Mouse (Mus musculus) embryonic facial prominence, embryonic 13.5 days (tissue): ENCODE data around the gene Tekt4. TPM values are rescaled to one million over a fixed set of nuclear protein-coding genes. Genes with fewer than 3 reads are reported as not detected.

ENCODE experiments used
- ATAC-seq: fragments of 200-750 bp; cut with Nextera tagmentation; 2 replicates; pipeline ENCODE4 v1.8.0; 2017; ENCODE audit warnings: low read depth; ENCODE audit not compliant: insufficient number of reproducible peaks, insufficient read depth, low FRiP score, low TSS enrichment
- H3K27ac ChIP-seq: fragments of 300-500 bp; sonication (generic); 2 replicates; pipeline ENCODE4 v1.5.1; 2015; ENCODE audit warnings: moderate library complexity, mild to moderate bottlenecking, inconsistent platforms
- H3K27me3 ChIP-seq: fragments of 300-500 bp; sonication (generic); 2 replicates; pipeline ENCODE4 v1.6.1; 2015; ENCODE audit warnings: mild to moderate bottlenecking, inconsistent platforms
- H3K36me3 ChIP-seq: fragments of 300-500 bp; sonication (generic); 2 replicates; pipeline ENCODE4 v1.6.1; 2015; ENCODE audit warnings: mild to moderate bottlenecking, inconsistent platforms
- H3K4me1 ChIP-seq: fragments of 300-500 bp; sonication (generic); 2 replicates; pipeline ENCODE4 v1.6.1; 2015; ENCODE audit warnings: inconsistent platforms
- H3K4me2 ChIP-seq: fragments of 300-500 bp; sonication (generic); 2 replicates; pipeline ENCODE4 v1.6.1; 2015; ENCODE audit warnings: moderate library complexity, mild to moderate bottlenecking, inconsistent platforms
- H3K4me3 ChIP-seq: fragments of 300-500 bp; sonication (generic); 2 replicates; pipeline ENCODE4 v1.5.1; 2015; ENCODE audit warnings: mild to moderate bottlenecking, inconsistent platforms
- H3K9ac ChIP-seq: fragments of 300-500 bp; sonication (generic); 2 replicates; pipeline ENCODE4 v1.6.1; 2015; ENCODE audit warnings: mild to moderate bottlenecking, inconsistent platforms
- H3K9me3 ChIP-seq: fragments of 300-500 bp; sonication (generic); 2 replicates; pipeline ENCODE4 v1.6.1; 2016; ENCODE audit warnings: inconsistent platforms
- WGBS: fragments of 180-500 bp; shearing (Covaris S2); methylation state at CpG from one replicate; pipeline ENCODE4 v1.1.7; 2015; ENCODE audit warnings: mixed read lengths; 5-methylcytosine and 5-hydroxymethylcytosine counted together
- polyA plus RNA-seq: library from polyadenylated mRNA; unstranded; fragments of >200 nt; fragmentation: Nextera tagmentation; extraction: Ambion mirVana; gene quantifications from 2 replicates; pipeline ENCODE4 v1.2.1, GENCODE M21; 2015

Gene Tekt4
- polyA plus RNA-seq, 1 experiment from 2014 or later, result not detected

GRCm38 (mm10) chr17:25480152-25480551, 25.7 kb downstream of the Tekt4 start:
- H3K27me3 ChIP-seq, result peaks cover 47% of the 10 kb centered on the region
- no peak overlapping the region for H3K4me3 ChIP-seq
- ATAC-seq, result no peak
- H3K9me3 ChIP-seq, result no peaks in the 10 kb centered on the region
- no peak overlapping the region for H3K4me2 ChIP-seq
- H3K9ac ChIP-seq, result no peak overlapping the region
- 56% methylated on average over 8 of the region's 8 CpGs for WGBS
- H3K4me1 ChIP-seq, result 0 out of 2 replicates have a peak, but pooled peaks cover 4% of the 10 kb centered on the region
- no peaks in the 10 kb centered on the region for H3K36me3 ChIP-seq
- H3K27ac ChIP-seq, result no peak overlapping the region

GRCm38 (mm10) chr17:25480820-25481219, 26.4 kb downstream of the Tekt4 start:
- Histone ChIP-seq H3K4me3 (no peak overlapping the region), H3K27ac (no peak overlapping the region), H3K9me3 (no peaks in the 10 kb centered on the region), H3K27me3 (peaks cover 41% of the 10 kb centered on the region; the same call in 1 of the 2 replicates), H3K9ac (no peak overlapping the region), H3K4me1 (0 out of 2 replicates have a peak, but pooled peaks cover 5% of the 10 kb centered on the region), H3K36me3 (no peaks in the 10 kb centered on the region), H3K4me2 (no peak overlapping the region)
- ATAC-seq, result no peak
- 65% methylated on average over 4 of the region's 4 CpGs for WGBS

GRCm38 (mm10) chr17:25482092-25482491, 27.7 kb downstream of the Tekt4 start:
- 89% methylated on average over 6 of the region's 6 CpGs for WGBS
- no peak overlapping the region for H3K27ac ChIP-seq
- H3K4me2 ChIP-seq, result no peak overlapping the region
- 0 out of 2 replicates have a peak, but pooled peaks cover 3% of the 10 kb centered on the region for H3K4me1 ChIP-seq
- no peak overlapping the region for H3K9ac ChIP-seq
- no peaks in the 10 kb centered on the region for H3K9me3 ChIP-seq
- ATAC-seq, result no peak
- no peaks in the 10 kb centered on the region for H3K36me3 ChIP-seq
- no peak overlapping the region for H3K4me3 ChIP-seq
- peaks cover 40% of the 10 kb centered on the region; the same call in 1 of the 2 replicates for H3K27me3 ChIP-seq

- no peaks in the 10 kb centered on the region for H3K36me3 ChIP-seq
- peak within 1 kb of the TSS; percentile 42 for H3K4me3 ChIP-seq
- H3K4me2 ChIP-seq, result peak within 1 kb of the TSS; percentile 74
- ATAC-seq, result 0 out of 2 replicates have a peak, but pooled peaks have one; percentile 21
- H3K4me1 ChIP-seq, result peaks cover 11% of the 10 kb centered on the region
- H3K27ac ChIP-seq, result no peak within 1 kb of the TSS
- H3K9me3 ChIP-seq, result no peaks in the 10 kb centered on the region
- peaks cover 48% of the 10 kb centered on the region for H3K27me3 ChIP-seq
- peak within 1 kb of the TSS; percentile 68 for H3K9ac ChIP-seq
- under 1% methylated on average over 23 of the region's 28 CpGs for WGBS
Observed at GRCm38 (mm10) chr17:25497013-25497412, 42.6 kb downstream of the Tekt4 start, which contains the start of gene Sstr5. Gene Sstr5, minus strand, starts transcription at chr17:25497288.

- H3K36me3 ChIP-seq, result no peaks in the 10 kb centered on the region
- H3K4me3 ChIP-seq, result no peak overlapping the region
- 59% methylated on average over 4 of the region's 4 CpGs for WGBS
Observed at GRCm38 (mm10) chr17:25502599-25502998, 48.2 kb downstream of the Tekt4 start.

GRCm38 (mm10) chr17:25507799-25508198, 53.4 kb downstream of the Tekt4 start:
- Histone ChIP-seq H3K27ac (no peak overlapping the region), H3K4me1 (no peaks in the 10 kb centered on the region), H3K9me3 (no peaks in the 10 kb centered on the region), H3K9ac (no peak overlapping the region), H3K4me3 (no peak overlapping the region), H3K36me3 (no peaks in the 10 kb centered on the region), H3K4me2 (no peak overlapping the region), H3K27me3 (no peaks in the 10 kb centered on the region)
- no peak; the same call in 1 of the 2 replicates for ATAC-seq
- 14% methylated on average over 3 of the region's 3 CpGs for WGBS

More at GRCm38 (mm10) chr17:25502599-25502998, 48.2 kb downstream of the Tekt4 start:
- H3K4me1 ChIP-seq, result 0 out of 2 replicates have a peak, but pooled peaks cover under 1% of the 10 kb centered on the region
- H3K27ac ChIP-seq, result no peak overlapping the region
- H3K9ac ChIP-seq, result no peak overlapping the region
- H3K4me2 ChIP-seq, result no peak overlapping the region
- H3K9me3 ChIP-seq, result no peaks in the 10 kb centered on the region
- ATAC-seq, result no peak
- H3K27me3 ChIP-seq, result peaks cover 12% of the 10 kb centered on the region

GRCm38 (mm10) chr17:25508860-25509577, 54.6 kb downstream of the Tekt4 start:
- no peak overlapping the region for H3K4me2 ChIP-seq
- H3K36me3 ChIP-seq, result no peaks in the 10 kb centered on the region
- no peak for ATAC-seq
- no peak overlapping the region for H3K4me3 ChIP-seq
- H3K9me3 ChIP-seq, result no peaks in the 10 kb centered on the region
- H3K4me1 ChIP-seq, result no peaks in the 10 kb centered on the region
- H3K27me3 ChIP-seq, result no peaks in the 10 kb centered on the region
- no peak overlapping the region for H3K27ac ChIP-seq
- 55% methylated on average over 7 of the region's 7 CpGs for WGBS
- H3K9ac ChIP-seq, result no peak overlapping the region

GRCm38 (mm10) chr17:25510074-25510830, 55.8 kb downstream of the Tekt4 start:
- Histone ChIP-seq H3K9me3 (no peaks in the 10 kb centered on the region), H3K9ac (no peak overlapping the region), H3K4me1 (no peaks in the 10 kb centered on the region), H3K4me2 (no peak overlapping the region), H3K27me3 (no peaks in the 10 kb centered on the region), H3K27ac (no peak overlapping the region), H3K36me3 (no peaks in the 10 kb centered on the region), H3K4me3 (no peak overlapping the region)
- WGBS, result 74% methylated on average over 10 of the region's 10 CpGs
- no peak for ATAC-seq

- WGBS, result 75% methylated on average over 3 of the region's 3 CpGs
- ATAC-seq, result no peak
- Histone ChIP-seq H3K27ac (no peak overlapping the region), H3K9me3 (no peaks in the 10 kb centered on the region), H3K9ac (no peak overlapping the region), H3K36me3 (no peaks in the 10 kb centered on the region), H3K4me2 (no peak overlapping the region), H3K27me3 (no peaks in the 10 kb centered on the region), H3K4me1 (peaks cover 4% of the 10 kb centered on the region; the same call in 1 of the 2 replicates), H3K4me3 (no peak overlapping the region)
Observed at GRCm38 (mm10) chr17:25511876-25512275, 57.5 kb downstream of the Tekt4 start.

GRCm38 (mm10) chr17:25514055-25514454, 59.6 kb downstream of the Tekt4 start:
- no peak overlapping the region for H3K4me2 ChIP-seq
- 87% methylated on average over 2 of the region's 2 CpGs for WGBS
- H3K9me3 ChIP-seq, result no peaks in the 10 kb centered on the region
- H3K27me3 ChIP-seq, result no peaks in the 10 kb centered on the region
- H3K27ac ChIP-seq, result no peak overlapping the region
- H3K4me1 ChIP-seq, result peaks cover 4% of the 10 kb centered on the region; the same call in 1 of the 2 replicates
- no peak overlapping the region for H3K4me3 ChIP-seq
- ATAC-seq, result no peak
- H3K9ac ChIP-seq, result no peak overlapping the region
- no peaks in the 10 kb centered on the region for H3K36me3 ChIP-seq

GRCm38 (mm10) chr17:25516315-25516714, 61.9 kb downstream of the Tekt4 start:
- Histone ChIP-seq H3K36me3 (no peaks in the 10 kb centered on the region), H3K4me1 (peaks cover 23% of the 10 kb centered on the region), H3K4me3 (no peak overlapping the region), H3K27ac (no peak overlapping the region), H3K4me2 (no peak overlapping the region), H3K27me3 (no peaks in the 10 kb centered on the region), H3K9ac (no peak overlapping the region), H3K9me3 (no peaks in the 10 kb centered on the region)
- ATAC-seq, result no peak
- WGBS, result 44% methylated on average over 5 of the region's 5 CpGs
